Mouse (Mus musculus) lung, adult 2 months (tissue): Measurements from ENCODE around the gene Slc38a8.

Experiments used
- CTCF ChIP-seq: fragments of 200-500 bp; IDR thresholded peaks from 2 replicates; pipeline ENCODE4 v1.5.1; 2011; ENCODE audit warnings: mild to moderate bottlenecking, low read length, control low read depth; ENCODE audit not compliant: insufficient read depth
- POLR2A ChIP-seq: fragments of 200-500 bp; IDR thresholded peaks from 2 replicates; pipeline ENCODE4 v1.6.1; 2011; ENCODE audit warnings: low read depth, mild to moderate bottlenecking, control low read depth, low read length, borderline replicate concordance; ENCODE audit errors: extremely low read depth

GRCm38 (mm10) chr8:119545180-119545579, 43.7 kb upstream of the Slc38a8 start:
- TF ChIP-seq CTCF = no peak
- TF ChIP-seq POLR2A = no peak
